Mouse (Mus musculus) thymus, adult 2 months (tissue): Measurements from ENCODE around the gene Irx6. TPM values are rescaled to one million over a fixed set of nuclear protein-coding genes. Genes with fewer than 3 reads are reported as not detected.

Experiments used
- DNase-seq: peaks from one replicate; pipeline ENCODE4 v3.0.0; 2021
- H3K27ac ChIP-seq: fragments of 200-500 bp; 2 replicates; pipeline ENCODE4 v1.5.1; 2012; ENCODE audit warnings: low read length, control low read depth; ENCODE audit not compliant: control insufficient read depth, insufficient read depth
- H3K27me3 ChIP-seq: fragments of 200-500 bp; 2 replicates; pipeline ENCODE4 v1.6.1; 2012; ENCODE audit warnings: mild to moderate bottlenecking, low read length, moderate library complexity, mixed read lengths; ENCODE audit not compliant: control insufficient read depth, insufficient read depth
- H3K36me3 ChIP-seq: fragments of 200-500 bp; 2 replicates; pipeline ENCODE4 v1.6.1; 2012; ENCODE audit warnings: mild to moderate bottlenecking, low read length, moderate library complexity; ENCODE audit not compliant: control insufficient read depth, insufficient read depth
- H3K4me1 ChIP-seq: fragments of 200-500 bp; replicated peaks from 2 replicates; pipeline ENCODE4 v1.6.1; 2012; ENCODE audit warnings: low read length; ENCODE audit not compliant: control insufficient read depth, insufficient read depth
- H3K4me3 ChIP-seq: fragments of 200-500 bp; 2 replicates; pipeline ENCODE4 v1.5.1; 2012; ENCODE audit warnings: mild to moderate bottlenecking, low read length, control low read depth, moderate library complexity; ENCODE audit not compliant: control insufficient read depth, insufficient read depth
- CTCF ChIP-seq: fragments of 200-500 bp; IDR thresholded peaks from 2 replicates; pipeline ENCODE4 v1.5.1; 2012; ENCODE audit warnings: mild to moderate bottlenecking, control low read depth, low read length, moderate library complexity, borderline replicate concordance; ENCODE audit not compliant: control insufficient read depth, poor library complexity, insufficient read depth; ENCODE audit errors: extremely low read depth
- POLR2A ChIP-seq: fragments of 200-500 bp; IDR thresholded peaks from 2 replicates; pipeline ENCODE4 v1.6.1; 2012; ENCODE audit warnings: mild to moderate bottlenecking, low read length, control low read depth, moderate library complexity; ENCODE audit not compliant: control insufficient read depth, poor library complexity, insufficient read depth; ENCODE audit errors: extremely low read depth
- WGBS: fragments of 180-500 bp; shearing (Covaris S2); methylation state at CpG from one replicate; pipeline ENCODE4 v1.1.7; 2018; 5-methylcytosine and 5-hydroxymethylcytosine counted together
- polyA plus RNA-seq: library from polyadenylated mRNA; depleted of rRNA; stranded (reverse); fragments of >200 nt; gene quantifications from 2 replicates; pipeline ENCODE4 v1.2.3, GENCODE M21; 2012

Irx6 gene
- polyA plus RNA-seq, 1 experiment, result 0.07 TPM

DNA sequence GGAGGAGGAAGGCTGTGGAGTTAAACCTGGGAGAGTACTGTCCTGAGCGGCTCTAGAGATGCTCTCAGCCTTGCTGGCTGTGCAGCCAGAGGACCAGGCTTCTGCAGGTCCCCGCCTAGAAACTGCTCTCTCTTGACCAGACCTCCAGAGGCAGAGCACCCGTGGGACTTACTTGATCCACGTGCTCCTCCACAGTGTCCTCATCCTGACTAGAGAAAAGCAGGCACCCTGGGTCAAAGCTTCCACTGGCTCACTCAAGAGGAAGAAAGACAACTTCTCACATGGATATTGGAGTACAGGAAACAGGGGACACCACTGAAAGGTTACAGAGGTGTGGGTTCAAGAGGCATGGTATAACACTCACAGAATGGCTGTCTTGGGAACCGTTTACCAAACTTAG lies 23.3 kb downstream of the Irx6 start:
- Histone ChIP-seq H3K36me3 (no peaks in the 10 kb centered on the region), H3K27me3 (no peaks in the 10 kb centered on the region), H3K4me3 (no peak overlapping the region), H3K4me1 (no peaks in the 10 kb centered on the region), H3K27ac (no peak overlapping the region)
- TF ChIP-seq POLR2A (no peak), CTCF (no peak)
- WGBS, result 86% methylated on average over 5 of the region's 5 CpGs
- DNase-seq, result no peak

DNA sequence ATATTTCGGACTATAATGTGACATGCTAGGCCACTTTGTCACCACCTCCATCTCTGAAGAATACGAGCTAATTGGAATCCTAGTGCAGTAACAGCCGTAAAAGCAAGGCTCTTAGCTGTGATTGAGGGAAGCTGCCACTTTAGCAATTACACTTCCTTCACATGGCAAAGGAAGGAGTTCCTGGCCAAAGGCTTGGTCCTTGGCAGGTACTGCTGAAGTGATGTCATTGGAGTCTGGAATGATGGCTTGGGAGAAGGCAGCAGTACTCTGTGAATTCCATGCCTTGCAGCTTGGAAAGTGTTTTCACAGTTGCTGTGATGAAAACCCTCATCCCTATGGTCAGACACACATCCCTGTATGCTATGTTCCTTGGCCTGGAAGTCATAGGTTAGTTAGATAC lies 24.3 kb downstream of the Irx6 start:
- H3K27ac ChIP-seq, result no peak overlapping the region
- no peaks in the 10 kb centered on the region for H3K27me3 ChIP-seq
- DNase-seq, result no peak
- no peak overlapping the region for H3K4me3 ChIP-seq
- no peaks in the 10 kb centered on the region for H3K36me3 ChIP-seq
- no peak for TF ChIP-seq CTCF
- TF ChIP-seq POLR2A, result no peak
- no peaks in the 10 kb centered on the region for H3K4me1 ChIP-seq
- 86% methylated on average over 3 of the region's 3 CpGs for WGBS

DNA sequence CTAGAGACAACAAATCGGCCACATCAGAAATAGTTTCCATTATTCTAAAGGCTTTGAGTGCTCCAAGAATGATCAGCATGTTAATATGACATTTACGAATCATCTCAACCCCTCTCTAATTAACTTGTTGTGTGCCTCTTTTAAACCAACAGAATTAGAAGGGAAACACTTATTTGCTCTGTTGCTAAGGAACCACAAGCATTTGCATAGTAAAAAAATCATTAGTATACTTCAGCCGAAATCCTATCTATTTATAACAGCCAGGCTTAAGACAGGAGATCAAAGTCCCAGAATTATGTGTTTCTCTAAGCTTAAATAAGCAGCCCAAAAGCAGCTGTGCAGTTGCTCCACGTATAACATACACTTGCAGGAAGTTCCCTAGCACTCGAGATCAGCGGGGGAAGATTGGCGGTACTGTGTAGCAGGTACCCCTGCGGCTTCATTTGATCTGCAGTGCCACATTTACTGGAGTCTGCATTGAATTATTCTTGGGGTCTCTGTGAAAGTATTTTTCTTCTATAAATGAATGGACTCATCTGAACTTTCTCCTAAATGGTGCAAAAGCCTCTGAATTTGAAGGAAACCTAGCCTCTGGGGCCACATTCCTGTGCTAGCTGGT lies 25.9 kb downstream of the Irx6 start:
- Histone ChIP-seq H3K27ac (no peak overlapping the region), H3K27me3 (no peaks in the 10 kb centered on the region), H3K4me1 (no peaks in the 10 kb centered on the region), H3K4me3 (no peak overlapping the region), H3K36me3 (no peaks in the 10 kb centered on the region)
- DNase-seq, result no peak
- no peak for TF ChIP-seq POLR2A
- WGBS, result 71% methylated on average over 8 of the region's 8 CpGs

DNA sequence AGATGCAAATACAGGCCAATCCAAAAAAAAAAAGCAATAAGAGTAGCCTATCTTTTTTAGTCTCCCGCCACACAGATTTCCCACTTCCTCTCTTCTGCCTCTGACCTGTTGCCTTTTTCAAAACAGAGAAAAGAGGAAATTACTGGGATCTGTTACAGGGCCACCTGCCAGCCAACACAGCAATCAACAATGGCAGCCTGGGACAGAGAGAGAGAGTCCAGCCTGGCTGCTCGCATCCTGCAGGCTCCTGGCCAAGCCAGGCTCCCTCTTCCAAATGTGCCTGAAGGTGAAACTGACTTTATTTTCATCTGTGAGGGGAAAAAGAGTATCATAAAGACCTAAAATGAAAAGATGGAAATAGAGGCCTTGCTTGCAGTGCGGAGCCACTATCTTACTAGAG lies 29.3 kb downstream of the Irx6 start:
- Histone ChIP-seq H3K4me1 (no peaks in the 10 kb centered on the region), H3K36me3 (no peaks in the 10 kb centered on the region), H3K27me3 (no peaks in the 10 kb centered on the region), H3K27ac (no peak overlapping the region), H3K4me3 (no peak overlapping the region)
- WGBS, result 73% methylated on average over 3 of the region's 3 CpGs
- no peak for DNase-seq
- TF ChIP-seq POLR2A, result no peak
- no peak for TF ChIP-seq CTCF

DNA sequence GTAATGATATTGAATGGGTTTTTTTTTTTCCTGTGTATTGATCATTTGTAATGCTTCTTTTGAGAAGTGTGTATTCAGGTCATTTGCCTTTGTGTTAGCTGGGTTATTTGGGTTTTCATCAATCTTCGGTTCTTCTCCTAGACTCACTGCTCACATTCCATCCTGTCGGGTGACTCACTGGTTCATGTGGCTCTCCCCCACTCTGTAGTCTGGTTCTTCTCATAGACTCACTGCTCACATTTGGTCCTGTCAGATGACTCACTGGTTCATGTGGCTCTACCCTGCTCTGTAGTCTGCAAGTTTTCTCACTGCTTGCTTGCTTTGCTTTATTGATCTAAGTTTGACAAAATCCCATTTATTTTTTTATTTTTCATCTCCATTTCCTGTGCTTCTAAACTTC lies 32.2 kb downstream of the Irx6 start:
- Histone ChIP-seq H3K36me3 (no peaks in the 10 kb centered on the region), H3K4me3 (no peak overlapping the region), H3K27me3 (no peaks in the 10 kb centered on the region), H3K4me1 (no peaks in the 10 kb centered on the region), H3K27ac (no peak overlapping the region)
- DNase-seq, result no peak
- 52% methylated on average over 2 of the region's 2 CpGs for WGBS
- TF ChIP-seq POLR2A (no peak), CTCF (no peak)

DNA sequence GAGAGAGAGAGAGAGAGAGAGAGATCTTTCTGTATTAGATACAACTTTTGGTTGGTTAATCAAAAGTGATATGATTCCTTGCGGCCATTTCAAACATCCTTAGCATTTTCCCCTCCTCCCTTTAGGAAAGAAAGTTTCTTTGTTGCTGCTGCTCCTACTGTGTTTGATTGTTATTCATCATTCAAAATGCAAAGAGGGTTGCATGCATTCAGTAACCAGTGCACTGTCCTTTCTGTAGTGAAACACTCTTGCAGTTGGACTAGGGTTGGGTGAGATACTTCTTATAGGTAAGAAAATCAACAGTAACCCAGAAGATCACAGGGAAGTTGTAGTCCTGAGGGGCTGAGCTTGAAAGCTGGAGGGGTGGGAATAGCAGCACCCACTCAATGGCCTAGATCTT lies 39.2 kb downstream of the Irx6 start:
- Histone ChIP-seq H3K27me3 (no peaks in the 10 kb centered on the region), H3K36me3 (no peaks in the 10 kb centered on the region), H3K4me1 (no peaks in the 10 kb centered on the region), H3K27ac (no peak overlapping the region), H3K4me3 (no peak overlapping the region)
- DNase-seq, result no peak
- 97% methylated on average over 1 of the region's 1 CpGs for WGBS
- TF ChIP-seq POLR2A, result no peak
- no peak for TF ChIP-seq CTCF

DNA sequence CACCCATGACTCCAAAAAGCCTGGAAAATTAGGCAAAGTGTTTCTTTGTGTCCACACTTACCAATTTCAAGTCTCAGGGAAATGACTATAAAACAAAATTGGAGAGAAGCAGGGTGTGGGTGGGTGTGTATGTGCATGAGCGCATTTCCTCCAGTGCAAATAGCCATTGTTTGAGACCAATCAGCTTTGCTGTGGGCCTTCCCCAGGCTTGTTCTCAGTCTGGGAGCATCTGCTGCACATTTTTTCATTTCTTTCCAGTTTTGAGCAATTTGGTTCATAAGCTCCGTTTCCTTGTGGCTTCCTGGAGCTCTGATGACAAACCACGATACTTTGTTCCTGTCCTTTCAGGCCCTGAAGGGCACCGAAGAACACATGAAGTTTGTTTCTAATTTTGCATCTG lies 43.3 kb downstream of the Irx6 start:
- no peak overlapping the region for H3K4me3 ChIP-seq
- 28% methylated on average over 4 of the region's 4 CpGs for WGBS
- H3K4me1 ChIP-seq, result no peaks in the 10 kb centered on the region
- H3K27me3 ChIP-seq, result no peaks in the 10 kb centered on the region
- no peaks in the 10 kb centered on the region for H3K36me3 ChIP-seq
- no peak overlapping the region for H3K27ac ChIP-seq
- no peak for DNase-seq
- no peak for TF ChIP-seq CTCF
- no peak for TF ChIP-seq POLR2A
